Mouse (Mus musculus) intestine, embryonic 16.5 days (tissue): Measurements from ENCODE around the gene Cst13. TPM values are rescaled to one million over a fixed set of nuclear protein-coding genes. Genes with fewer than 3 reads are reported as not detected.

Experiments used
- ATAC-seq: fragments of 200-750 bp; cut with Nextera tagmentation; 2 replicates; pipeline ENCODE4 v1.8.0; 2017; ENCODE audit warnings: moderate TSS enrichment, moderate library complexity
- H3K27ac ChIP-seq: fragments of 300-500 bp; sonication (generic); 2 replicates; pipeline ENCODE4 v1.5.1; 2014; ENCODE audit warnings: mild to moderate bottlenecking, low read length
- H3K27me3 ChIP-seq: fragments of 300-500 bp; sonication (generic); replicated peaks from 2 replicates; pipeline ENCODE4 v1.6.1; 2014; ENCODE audit warnings: low read length, control low read depth, mixed read lengths; ENCODE audit not compliant: control insufficient read depth, insufficient read depth
- H3K36me3 ChIP-seq: fragments of 300-500 bp; sonication (generic); 2 replicates; pipeline ENCODE4 v1.6.1; 2014; ENCODE audit warnings: low read length, control low read depth; ENCODE audit not compliant: control insufficient read depth, insufficient read depth
- H3K4me1 ChIP-seq: fragments of 300-500 bp; sonication (generic); 2 replicates; pipeline ENCODE4 v1.6.1; 2014; ENCODE audit warnings: low read length, control low read depth, mixed read lengths; ENCODE audit not compliant: control insufficient read depth, insufficient read depth
- H3K4me2 ChIP-seq: fragments of 300-500 bp; sonication (generic); 2 replicates; pipeline ENCODE4 v1.6.1; 2014; ENCODE audit warnings: low read depth, low read length, control low read depth
- H3K4me3 ChIP-seq: fragments of 300-500 bp; sonication (generic); 2 replicates; pipeline ENCODE4 v1.5.1; 2014; ENCODE audit warnings: mild to moderate bottlenecking, low read length
- H3K9ac ChIP-seq: fragments of 300-500 bp; sonication (generic); 2 replicates; pipeline ENCODE4 v1.6.1; 2014; ENCODE audit warnings: low read depth, low read length
- H3K9me3 ChIP-seq: fragments of 300-500 bp; sonication (generic); 2 replicates; pipeline ENCODE4 v1.6.1; 2016; ENCODE audit warnings: low read length, control low read depth; ENCODE audit not compliant: control insufficient read depth
- WGBS: fragments of 180-500 bp; shearing (Covaris S2); extraction: QIAGEN DNeasy Blood & Tissue Kit; methylation state at CpG from one replicate; pipeline ENCODE4 v1.1.7; 2014; 5-methylcytosine and 5-hydroxymethylcytosine counted together
- polyA plus RNA-seq: library from polyadenylated mRNA; unstranded; fragments of >200 nt; fragmentation: Nextera tagmentation; extraction: Ambion mirVana; gene quantifications from 2 replicates; pipeline ENCODE4 v1.2.1, GENCODE M21; 2015

The Cst13 gene
- polyA plus RNA-seq, 1 experiment from 2014 or later: not detected

DNA sequence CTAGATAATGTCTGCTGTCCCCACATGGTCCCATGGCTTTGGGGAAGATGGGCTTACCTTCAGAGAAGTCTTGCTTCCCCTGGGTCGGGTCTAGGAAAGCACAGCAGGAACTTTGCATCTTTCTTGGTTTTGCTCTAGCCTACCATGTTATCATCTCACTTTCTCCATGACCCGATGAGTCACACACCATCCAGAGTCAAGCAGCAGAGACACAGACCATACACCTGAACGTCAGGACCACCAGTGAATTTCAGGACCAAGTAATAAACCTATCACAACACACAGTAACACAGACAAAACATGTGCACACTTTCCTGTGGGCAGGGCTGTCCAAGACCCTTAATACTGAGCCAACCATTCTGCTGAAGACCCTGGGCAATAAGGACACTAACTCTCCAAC is 50.6 kb downstream of the Cst13 start:
- WGBS: 84% methylated on average over 3 of the region's 3 CpGs
- no peak for ATAC-seq

DNA sequence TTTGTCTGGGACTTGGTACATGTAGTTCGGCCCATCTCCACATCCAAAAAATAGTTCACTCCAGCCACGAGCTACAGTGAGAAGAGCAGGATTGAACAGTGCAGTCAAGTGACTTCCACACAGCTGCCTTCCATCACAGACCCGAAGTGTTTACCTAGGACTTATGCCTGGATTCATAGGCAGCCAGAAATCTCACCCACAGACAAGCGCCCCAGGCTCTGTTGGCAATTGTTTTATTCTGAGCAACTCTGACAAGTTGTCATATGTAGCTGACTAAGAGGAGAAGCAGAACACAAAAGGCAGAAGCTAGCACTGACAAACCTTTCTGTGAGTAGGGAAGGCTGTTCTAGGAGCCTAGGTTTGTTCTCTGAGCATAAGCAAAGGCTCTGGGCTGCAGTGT is 53.0 kb downstream of the Cst13 start:
- no peaks in the 10 kb centered on the region for H3K9me3 ChIP-seq
- H3K9ac ChIP-seq: no peak overlapping the region
- no peak for ATAC-seq
- peaks cover 22% of the 10 kb centered on the region for H3K4me1 ChIP-seq
- 38% methylated on average over 4 of the region's 4 CpGs for WGBS
- H3K36me3 ChIP-seq: peaks cover 7% of the 10 kb centered on the region; the same call in 1 of the 2 replicates
- peak overlapping the region; percentile 81 for H3K4me2 ChIP-seq
- peak overlapping the region; percentile 90; the same call in 1 of the 2 replicates for H3K4me3 ChIP-seq
- H3K27ac ChIP-seq: peak overlapping the region; percentile 38; the same call in 1 of the 2 replicates
- no peaks in the 10 kb centered on the region for H3K27me3 ChIP-seq

More for the DNA sequence above, 50.6 kb downstream of the Cst13 start:
- H3K27ac ChIP-seq: no peak overlapping the region
- peaks cover 10% of the 10 kb centered on the region for H3K4me1 ChIP-seq
- H3K36me3 ChIP-seq: peaks cover 7% of the 10 kb centered on the region; the same call in 1 of the 2 replicates
- H3K9ac ChIP-seq: no peak overlapping the region
- H3K4me2 ChIP-seq: no peak overlapping the region
- no peaks in the 10 kb centered on the region for H3K9me3 ChIP-seq
- H3K27me3 ChIP-seq: no peaks in the 10 kb centered on the region
- no peak overlapping the region for H3K4me3 ChIP-seq

DNA sequence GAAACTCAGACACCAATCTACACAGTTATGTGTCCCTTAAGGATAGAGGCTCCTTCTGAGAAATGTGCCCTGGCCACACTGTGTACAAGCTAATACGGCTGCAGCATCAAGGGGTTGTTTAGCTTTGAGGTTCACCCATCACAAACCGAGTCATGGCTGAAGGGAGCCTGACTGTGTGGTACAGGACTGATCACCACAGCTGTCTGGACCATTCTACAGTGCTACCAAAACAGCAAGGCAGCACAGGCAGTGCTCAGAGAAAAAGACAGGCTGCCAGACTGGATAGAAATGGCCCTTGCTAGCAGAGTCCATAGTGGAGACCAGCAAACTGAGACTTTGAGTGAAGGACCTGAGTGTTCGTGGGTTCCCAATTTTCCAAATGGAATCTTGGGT is 54.3 kb downstream of the Cst13 start:
- Histone ChIP-seq H3K27ac (peak overlapping the region; percentile 38; the same call in 1 of the 2 replicates), H3K4me1 (peaks cover 22% of the 10 kb centered on the region), H3K9ac (peak overlapping the region; percentile 89), H3K4me2 (peak overlapping the region; percentile 81), H3K36me3 (peaks cover 7% of the 10 kb centered on the region; the same call in 1 of the 2 replicates), H3K27me3 (no peaks in the 10 kb centered on the region), H3K9me3 (no peaks in the 10 kb centered on the region), H3K4me3 (peak overlapping the region; percentile 90)
- ATAC-seq: peak; percentile 4
- 26% methylated on average over 3 of the region's 3 CpGs for WGBS

- 0% methylated on average over 34 of the region's 34 CpGs for WGBS
- Histone ChIP-seq H3K27ac (peak overlapping the region; percentile 89), H3K36me3 (peaks cover 7% of the 10 kb centered on the region; the same call in 1 of the 2 replicates), H3K4me3 (peak overlapping the region; percentile 90), H3K9ac (peak overlapping the region; percentile 89), H3K4me1 (peaks cover 22% of the 10 kb centered on the region), H3K27me3 (no peaks in the 10 kb centered on the region), H3K4me2 (peak overlapping the region; percentile 81), H3K9me3 (no peaks in the 10 kb centered on the region)
- peak; percentile 84 for ATAC-seq
These were observed 54.9 kb downstream of the Cst13 start for GRCm38 (mm10) chr2:148874617-148875334.

DNA sequence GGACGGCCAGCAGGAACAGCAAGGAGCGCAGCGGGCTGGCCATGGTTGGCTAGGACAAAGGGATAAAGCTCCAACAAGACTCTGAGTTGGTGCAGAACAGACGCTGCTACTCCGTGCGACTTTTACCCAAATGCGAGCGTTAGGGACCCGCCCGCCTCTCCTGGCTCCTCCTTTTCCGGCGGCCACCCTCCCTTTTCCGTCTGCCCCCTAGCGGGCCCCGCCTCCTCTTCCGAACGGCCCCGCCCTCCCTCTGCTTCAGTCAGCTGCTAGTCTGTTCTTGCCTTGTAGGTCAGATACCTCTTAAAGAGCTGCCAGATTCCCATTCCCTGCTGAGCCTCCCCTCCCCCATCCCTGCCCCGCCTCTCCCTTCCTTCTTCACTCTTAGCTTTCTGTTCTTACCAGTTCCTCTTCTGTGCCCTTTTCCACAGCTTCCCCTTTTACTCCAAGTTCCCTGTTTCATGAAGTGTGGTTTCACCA is 55.5 kb downstream of the Cst13 start, which contains the start of gene Cst3:
Cst3 (minus strand) TSS at position 358 of the 477 bp plus-strand sequence.
- peak within 1 kb of the TSS; percentile 89 for H3K27ac ChIP-seq
- H3K9me3 ChIP-seq: no peaks in the 10 kb centered on the region
- WGBS: 0% methylated on average over 18 of the region's 19 CpGs
- peak; percentile 97 for ATAC-seq
- H3K36me3 ChIP-seq: peaks cover 7% of the 10 kb centered on the region; the same call in 1 of the 2 replicates
- peak within 1 kb of the TSS; percentile 89 for H3K9ac ChIP-seq
- no peaks in the 10 kb centered on the region for H3K27me3 ChIP-seq
- peak within 1 kb of the TSS; percentile 90 for H3K4me3 ChIP-seq
- peaks cover 22% of the 10 kb centered on the region for H3K4me1 ChIP-seq
- H3K4me2 ChIP-seq: peak within 1 kb of the TSS; percentile 81

DNA sequence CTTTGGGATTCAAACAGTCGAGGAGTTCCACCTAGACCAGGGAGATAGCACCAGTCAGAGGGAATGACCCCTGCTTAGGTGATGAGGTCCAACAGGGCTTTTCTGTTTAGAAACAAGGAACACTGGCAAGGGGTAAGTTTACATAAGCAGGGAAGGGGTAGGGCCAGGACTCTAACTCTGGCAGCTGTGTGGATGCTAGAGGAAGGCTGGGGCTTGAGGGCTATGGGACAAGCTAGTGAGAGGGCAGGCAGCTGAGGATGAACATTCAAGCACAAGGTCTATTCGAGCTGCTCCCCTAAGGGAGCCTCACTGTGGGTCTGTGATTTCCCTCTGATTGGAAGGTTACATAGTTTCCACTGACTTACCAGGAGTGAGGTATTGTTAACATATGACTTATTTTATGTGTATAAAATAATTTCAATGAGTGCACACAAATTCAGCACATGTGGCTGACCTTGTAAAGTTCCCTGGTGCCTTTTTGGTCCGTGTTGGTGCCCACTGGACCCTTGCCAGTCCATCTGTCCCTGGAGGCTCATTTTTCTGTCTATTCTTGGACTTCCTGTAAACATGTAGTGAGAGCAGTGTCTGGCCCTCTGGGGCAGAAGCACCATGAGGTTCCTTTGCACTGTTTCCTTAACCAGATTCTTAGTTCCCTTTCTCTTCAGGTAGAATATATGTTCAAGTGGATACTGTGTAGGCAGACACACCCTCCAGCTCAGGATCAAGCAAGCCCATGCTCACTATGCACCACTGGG is 57.3 kb downstream of the Cst13 start:
- Histone ChIP-seq H3K27me3 (no peaks in the 10 kb centered on the region), H3K27ac (peak overlapping the region; percentile 57), H3K4me1 (peaks cover 22% of the 10 kb centered on the region), H3K9me3 (no peaks in the 10 kb centered on the region), H3K4me3 (no peak overlapping the region), H3K36me3 (0 out of 2 replicates have a peak, but pooled peaks cover 1% of the 10 kb centered on the region), H3K9ac (no peak overlapping the region), H3K4me2 (no peak overlapping the region)
- no peak for ATAC-seq
- WGBS: 26% methylated on average over 3 of the region's 3 CpGs

DNA sequence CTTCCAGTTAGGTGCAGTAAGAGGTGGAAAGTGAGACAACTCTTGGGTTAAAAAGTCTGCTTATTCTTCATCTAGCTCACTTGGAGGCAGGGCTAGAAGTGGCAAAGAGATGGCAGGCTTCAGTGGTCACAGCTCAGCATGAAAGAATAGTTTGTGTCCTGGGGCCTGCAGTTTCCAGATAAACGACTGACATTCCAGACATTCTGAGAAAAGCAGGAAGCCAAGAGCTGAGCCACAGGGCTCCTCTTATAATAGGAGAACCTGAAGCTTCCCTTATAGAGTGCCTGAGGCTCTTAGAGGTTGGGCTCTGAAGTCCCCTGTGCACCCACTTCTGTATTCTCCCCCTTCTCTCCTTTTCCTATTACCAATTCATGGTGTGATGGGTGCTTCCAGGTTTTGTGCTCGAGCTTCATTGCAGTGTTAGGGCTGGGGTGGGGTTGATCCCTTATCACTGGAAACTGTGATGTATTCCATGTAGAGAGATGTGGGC is 58.8 kb downstream of the Cst13 start:
- H3K9ac ChIP-seq: no peak overlapping the region
- H3K36me3 ChIP-seq: no peaks in the 10 kb centered on the region
- H3K4me2 ChIP-seq: no peak overlapping the region
- peaks cover 21% of the 10 kb centered on the region for H3K4me1 ChIP-seq
- WGBS: 10% methylated on average over 2 of the region's 2 CpGs
- H3K4me3 ChIP-seq: no peak overlapping the region
- H3K27ac ChIP-seq: no peak overlapping the region
- ATAC-seq: no peak
- H3K9me3 ChIP-seq: no peaks in the 10 kb centered on the region
- no peaks in the 10 kb centered on the region for H3K27me3 ChIP-seq

DNA sequence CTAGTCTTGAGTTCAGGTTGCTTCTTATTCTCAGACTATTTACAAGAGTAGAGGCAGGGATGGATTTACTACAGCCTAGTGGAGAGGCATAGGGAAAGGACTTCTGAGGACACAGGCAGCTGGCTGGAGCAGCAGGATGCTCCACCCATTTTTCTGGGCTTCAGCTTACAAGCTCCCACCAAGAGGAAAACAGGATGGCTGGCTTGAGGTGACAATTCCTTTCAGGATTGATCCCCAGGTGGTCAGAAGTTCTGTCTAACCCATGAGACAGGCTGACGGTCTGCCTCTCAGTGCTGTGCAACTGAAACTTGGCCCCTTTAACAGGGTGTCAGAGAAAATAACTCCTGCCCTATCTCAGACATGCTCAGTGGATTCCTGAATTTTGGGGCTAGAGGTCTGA is 59.3 kb downstream of the Cst13 start:
- Histone ChIP-seq H3K36me3 (no peaks in the 10 kb centered on the region), H3K27me3 (no peaks in the 10 kb centered on the region), H3K4me2 (no peak overlapping the region), H3K4me1 (peaks cover 16% of the 10 kb centered on the region), H3K9me3 (no peaks in the 10 kb centered on the region), H3K27ac (no peak overlapping the region), H3K9ac (no peak overlapping the region), H3K4me3 (no peak overlapping the region)
- no peak for ATAC-seq
- WGBS: 65% methylated on average over 1 of the region's 1 CpGs
